Mouse (Mus musculus): Measurements from ENCODE around the gene Optn. TPM values are rescaled to one million over a fixed set of nuclear protein-coding genes. Genes with fewer than 3 reads are reported as not detected.

Gene Optn
- total RNA-seq, 2 experiments from 2014 or later: 16.7 to 20.4 TPM

- Histone ChIP-seq H3K4me3 (no peak overlapping the region), H3K27ac (no peak overlapping the region)
- TF ChIP-seq CTCF (IDR thresholded peaks at IDR 0.05): no peak
- DNase-seq (ENCODE audit: extremely low spot score in 1 of 2, low spot score in 2 of 2): no peak
- intact Hi-C loops (cut with DNase I): no loop called here
Measured at GRCm38 (mm10) chr2:5023699-5024399, 40.0 kb downstream of the Optn start.

GRCm38 (mm10) chr2:5023275-5023674, 40.6 kb downstream of the Optn start:
- no peak overlapping the region for H3K4me3 ChIP-seq
- TF ChIP-seq CTCF (IDR thresholded peaks at IDR 0.05): no peak
- intact Hi-C loops (cut with DNase I): no loop called here
- no peak overlapping the region for H3K27ac ChIP-seq
- no peak for DNase-seq (ENCODE audit: extremely low spot score in 1 of 2, low spot score in 2 of 2)

GRCm38 (mm10) chr2:5019708-5020107, 44.1 kb downstream of the Optn start:
- no peak for TF ChIP-seq CTCF (IDR thresholded peaks at IDR 0.05)
- intact Hi-C loops (cut with DNase I): no loop called here
- peak in 1 of 2 experiments; percentile 46 for DNase-seq (ENCODE audit: extremely low spot score in 1 of 2, low spot score in 2 of 2)
- no peak overlapping the region for H3K4me3 ChIP-seq
- peak overlapping the region; percentile 32; the same call in 1 of the 2 replicates for H3K27ac ChIP-seq

GRCm38 (mm10) chr2:5016922-5017321, 46.9 kb downstream of the Optn start:
- H3K27ac ChIP-seq: no peak overlapping the region
- H3K4me3 ChIP-seq: no peak overlapping the region
- no peak for DNase-seq (ENCODE audit: extremely low spot score in 1 of 2, low spot score in 2 of 2)
- intact Hi-C loops (cut with DNase I): no loop called here
- TF ChIP-seq CTCF (IDR thresholded peaks at IDR 0.05): no peak

- intact Hi-C loops (cut with DNase I): no loop called here
- no peak overlapping the region for H3K4me3 ChIP-seq
Measured at GRCm38 (mm10) chr2:5015527-5015926, 48.3 kb downstream of the Optn start.

GRCm38 (mm10) chr2:5014616-5015015, 49.2 kb downstream of the Optn start:
- DNase-seq (ENCODE audit: extremely low spot score in 1 of 2, low spot score in 2 of 2): no peak
- no peak overlapping the region for H3K4me3 ChIP-seq
- intact Hi-C loops (cut with DNase I): loop anchor here (5.0 kb wide), 1 partner anchor 97 kb away; the partner anchor contains the start of gene Phyh
- H3K27ac ChIP-seq: no peak overlapping the region
- TF ChIP-seq CTCF (IDR thresholded peaks at IDR 0.05): no peak

More at GRCm38 (mm10) chr2:5015527-5015926, 48.3 kb downstream of the Optn start:
- no peak overlapping the region for H3K27ac ChIP-seq
- no peak for DNase-seq (ENCODE audit: extremely low spot score in 1 of 2, low spot score in 2 of 2)
- no peak for TF ChIP-seq CTCF (IDR thresholded peaks at IDR 0.05)

- intact Hi-C loops (cut with DNase I): loop anchor here (5.0 kb wide), 1 partner anchor 95 kb away; the partner anchor contains the start of gene Phyh
- Histone ChIP-seq H3K27ac (no peak within 1 kb of the TSS), H3K4me3 (peak within 1 kb of the TSS; percentile 48)
- TF ChIP-seq CTCF (IDR thresholded peaks at IDR 0.05): no peak
- peak; percentile 87 to 90 for DNase-seq (ENCODE audit: extremely low spot score in 1 of 2, low spot score in 2 of 2)
Measured at GRCm38 (mm10) chr2:5012491-5013324, 51.1 kb downstream of the Optn start, which contains the start of gene Mcm10. TSS of gene Mcm10 (minus strand) at chr2:5012791.

- TF ChIP-seq CTCF (IDR thresholded peaks at IDR 0.05): no peak
- no peak for DNase-seq (ENCODE audit: extremely low spot score in 1 of 2, low spot score in 2 of 2)
- Histone ChIP-seq H3K4me3 (peak overlapping the region; percentile 48), H3K27ac (no peak overlapping the region)
- intact Hi-C loops (cut with DNase I): loop anchor here (5.0 kb wide), 1 partner anchor 95 kb away; the partner anchor contains the start of gene Phyh
Measured at GRCm38 (mm10) chr2:5011898-5012490, 51.9 kb downstream of the Optn start.

GRCm38 (mm10) chr2:5007107-5007506, 56.7 kb downstream of the Optn start:
- no peak overlapping the region for H3K27ac ChIP-seq
- H3K4me3 ChIP-seq: no peak overlapping the region
- no peak for DNase-seq (ENCODE audit: extremely low spot score in 1 of 2, low spot score in 2 of 2)
- intact Hi-C loops (cut with DNase I): no loop called here
- TF ChIP-seq CTCF (IDR thresholded peaks at IDR 0.05): no peak; the same call in 1 of the 2 replicates

GRCm38 (mm10) chr2:5001266-5001665, 62.6 kb downstream of the Optn start:
- Histone ChIP-seq H3K4me3 (no peak overlapping the region), H3K27ac (no peak overlapping the region)
- intact Hi-C loops (cut with DNase I): no loop called here
- no peak for TF ChIP-seq CTCF (IDR thresholded peaks at IDR 0.05)
- DNase-seq (ENCODE audit: extremely low spot score in 1 of 2, low spot score in 2 of 2): no peak

- no peak overlapping the region for H3K4me3 ChIP-seq
- peak; percentile 21 for TF ChIP-seq CTCF (IDR thresholded peaks at IDR 0.05)
- DNase-seq (ENCODE audit: extremely low spot score in 1 of 2, low spot score in 2 of 2): no peak
- intact Hi-C loops (cut with DNase I): no loop called here
- no peak overlapping the region for H3K27ac ChIP-seq
Measured at GRCm38 (mm10) chr2:4998905-4999304, 64.9 kb downstream of the Optn start.

GRCm38 (mm10) chr2:4996421-4996824, 67.4 kb downstream of the Optn start:
- no peak overlapping the region for H3K4me3 ChIP-seq
- no peak for DNase-seq (ENCODE audit: extremely low spot score in 1 of 2, low spot score in 2 of 2)
- intact Hi-C loops (cut with DNase I): no loop called here
- TF ChIP-seq CTCF (IDR thresholded peaks at IDR 0.05): no peak
- no peak overlapping the region for H3K27ac ChIP-seq

Data from left cerebral cortex, adult 2 months (tissue).